Mouse (Mus musculus) kidney, postnatal 10 days (tissue): ENCODE measurements at regions not wholly inside any gene's neighbourhood (a gene's known extent, or its start where the extent isn't known, plus 50 kb on each side); places are given as distances from the start of the nearest gene placed in this dataset.

Source experiments
- DNase-seq: peaks from one replicate; pipeline ENCODE4 v3.0.0; 2021; ENCODE audit warnings: mixed read lengths

DNA sequence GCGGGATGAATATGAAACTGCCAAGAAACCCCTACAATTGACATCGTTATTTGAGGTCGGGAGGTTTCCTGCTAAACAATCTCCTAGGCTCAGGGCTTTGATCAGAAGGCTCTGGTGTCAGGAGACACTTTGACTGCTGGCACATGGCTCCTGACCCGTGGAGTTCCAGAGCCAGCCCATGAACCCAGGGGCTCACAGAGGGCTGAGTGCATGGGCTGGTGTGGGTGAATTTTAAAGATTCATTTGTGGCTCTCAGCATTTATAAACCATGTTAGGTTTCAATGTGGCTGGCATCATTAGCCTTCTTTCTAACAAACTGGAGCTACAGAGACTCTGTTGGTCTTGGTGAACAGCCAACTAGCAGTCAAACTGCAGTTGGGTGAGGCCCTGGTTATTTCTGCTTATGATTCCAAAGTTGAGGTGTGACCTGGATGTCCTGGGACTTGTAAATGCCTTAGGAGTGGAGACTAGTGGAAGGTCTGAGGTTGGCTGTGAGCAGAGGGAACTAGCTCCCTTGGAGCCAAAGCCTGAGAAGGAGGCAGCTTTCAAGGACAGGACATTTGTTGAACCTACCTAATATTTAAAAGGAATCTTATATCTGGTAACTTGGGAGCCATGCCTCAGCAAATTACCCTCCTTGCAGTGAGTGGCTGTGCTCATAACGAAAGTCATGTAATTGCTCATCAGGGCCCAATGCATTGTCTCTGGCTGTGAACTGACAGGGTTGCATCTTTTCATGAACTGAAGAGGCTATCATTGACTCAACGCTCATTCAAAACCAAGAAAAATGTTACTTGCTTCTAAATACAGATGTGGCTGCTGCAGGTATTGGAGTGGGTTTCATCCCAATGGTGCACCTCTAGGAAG is 108.0 kb upstream of the Mki67 start:
- DNase-seq = no peak

DNA sequence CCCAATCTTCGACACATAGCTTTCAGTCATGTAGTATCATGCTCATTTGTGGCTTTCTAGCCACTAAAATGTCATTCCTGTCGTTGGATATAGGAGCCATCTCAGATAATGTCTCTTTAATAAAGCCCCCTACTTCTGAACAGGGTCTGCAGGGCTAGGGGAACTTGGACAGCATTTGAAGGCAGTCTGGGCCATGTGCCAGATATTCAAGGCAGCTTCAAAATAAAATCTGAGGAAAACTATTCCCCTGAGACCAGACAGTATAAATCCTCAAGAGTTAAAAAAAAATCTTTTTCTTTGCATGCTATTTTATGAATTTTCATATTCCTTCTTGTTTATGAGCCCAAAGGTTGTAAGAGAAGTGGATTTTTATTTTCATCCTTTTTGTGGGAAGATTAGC is 113.1 kb upstream of the Mki67 start:
- no peak for DNase-seq

DNA sequence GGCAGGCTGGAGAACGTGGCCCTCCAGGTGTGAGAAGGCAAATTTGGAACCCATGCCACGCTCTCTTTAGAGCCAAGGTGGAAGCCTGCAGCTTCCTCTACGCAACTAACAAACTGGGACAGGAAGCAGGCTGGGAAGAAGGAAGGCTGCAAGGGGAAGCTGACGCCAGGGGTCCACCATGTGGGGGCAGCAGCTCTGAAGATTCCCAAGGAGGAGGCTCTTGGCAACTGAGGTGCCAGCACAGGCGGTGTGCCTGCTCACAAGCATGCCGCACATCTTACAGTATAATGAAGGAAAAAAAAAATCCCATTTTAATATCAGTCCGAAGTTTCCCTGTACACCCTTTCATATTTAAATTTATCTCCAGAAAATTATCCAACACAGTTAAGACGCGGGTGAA is 117.3 kb upstream of the Mki67 start:
- no peak for DNase-seq

DNA sequence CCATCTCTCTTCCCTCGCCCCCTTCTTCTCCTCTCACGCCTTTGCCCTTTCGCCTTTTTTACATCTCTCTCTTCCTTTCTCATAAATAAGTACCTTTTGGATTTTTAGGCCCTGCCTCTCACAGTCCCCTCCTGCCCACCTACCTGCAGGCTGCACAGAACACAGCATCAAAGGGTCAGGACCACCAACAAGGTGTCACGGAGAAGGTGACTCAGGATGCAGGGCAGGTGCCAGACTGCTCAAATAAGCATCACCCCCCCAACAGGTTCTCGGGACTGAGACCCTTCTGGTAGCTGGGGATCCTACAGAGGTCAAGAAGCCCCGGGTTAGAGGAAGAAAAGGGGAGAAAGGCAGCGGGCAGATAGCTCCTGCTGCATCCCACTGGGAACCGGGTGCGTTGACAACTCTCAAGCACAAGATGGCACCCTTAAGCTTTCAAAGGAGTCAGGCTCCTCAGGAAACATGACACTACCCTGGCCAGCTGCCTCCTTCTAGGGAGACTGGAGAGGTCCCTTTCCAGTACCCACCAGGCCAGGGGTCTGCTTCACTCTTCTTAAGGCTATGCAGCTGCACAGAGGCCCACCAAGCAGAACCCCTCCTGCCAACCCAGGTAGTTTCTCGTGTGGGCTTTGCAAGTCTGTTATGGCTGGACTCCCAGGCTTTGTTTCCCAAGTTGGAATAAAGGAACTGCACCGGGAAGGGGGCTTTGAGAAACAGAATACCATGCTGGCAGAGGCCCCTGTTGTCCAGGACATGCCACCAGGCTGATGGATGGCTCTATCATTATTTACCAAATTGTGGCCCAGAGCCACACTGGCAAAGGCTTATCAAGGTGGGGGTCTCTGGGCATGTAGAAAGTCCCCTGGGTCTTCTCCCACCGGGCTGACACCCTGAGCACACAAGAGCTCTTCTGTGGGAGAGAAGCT is 120.9 kb upstream of the Mki67 start:
- peak; percentile 89 for DNase-seq

DNA sequence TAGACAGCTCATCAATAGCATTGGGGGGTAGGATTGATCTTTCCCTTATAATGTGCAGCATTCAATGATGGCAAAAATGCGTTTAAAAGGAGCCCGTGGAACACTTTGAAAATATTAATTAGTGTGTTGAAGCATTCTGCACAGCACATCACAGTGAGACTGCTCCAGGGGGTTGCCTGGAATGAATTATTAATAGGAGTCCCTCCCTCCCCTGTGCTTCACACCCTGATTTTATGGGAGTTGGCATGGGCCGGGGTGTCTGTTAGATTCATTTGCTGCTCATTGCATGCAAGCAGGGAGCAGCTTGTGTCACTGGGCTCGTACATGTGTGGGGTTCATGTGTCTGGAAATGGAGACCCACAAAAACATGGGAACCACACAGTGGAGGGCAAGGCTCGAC is 127.9 kb upstream of the Mki67 start:
- no peak for DNase-seq

DNA sequence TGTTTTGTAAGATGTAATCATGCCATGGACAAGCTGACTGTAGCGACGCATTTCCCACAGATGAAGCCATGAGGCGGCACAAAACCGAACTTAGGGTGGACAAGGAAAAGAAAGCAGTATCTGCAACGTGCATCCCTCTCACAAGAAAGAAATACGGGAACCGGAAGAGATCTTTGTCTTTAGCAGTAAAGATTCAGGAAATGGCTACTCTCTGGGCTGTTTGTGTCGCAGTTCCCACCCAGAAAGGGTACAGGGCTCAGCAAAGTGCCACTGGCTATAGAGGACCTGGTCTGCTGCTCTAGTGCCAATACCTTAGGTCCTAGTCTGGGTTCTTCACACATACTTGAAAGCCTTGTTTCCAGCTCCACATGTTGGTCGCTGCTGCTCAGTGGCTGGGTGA is 131.1 kb upstream of the Mki67 start:
- DNase-seq = no peak

DNA sequence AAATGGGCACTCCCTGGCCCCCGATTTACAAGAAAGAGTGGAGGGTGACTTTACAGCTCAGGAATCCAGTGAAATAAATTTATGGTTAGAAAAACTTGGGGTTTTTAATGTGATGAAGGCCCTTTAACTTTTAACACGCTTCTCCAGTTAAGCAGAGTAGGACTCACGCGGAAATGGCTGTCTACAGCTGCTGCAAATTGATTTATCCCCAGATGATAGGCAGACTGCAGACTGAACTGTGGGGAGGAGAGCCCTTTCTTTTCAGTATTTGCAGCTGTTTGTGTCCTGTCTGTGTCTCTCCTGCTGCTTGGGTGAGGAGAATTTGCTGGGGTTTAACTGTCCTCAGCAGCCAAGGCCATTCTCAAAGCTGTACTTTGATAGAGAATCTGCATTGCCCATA is 132.0 kb upstream of the Mki67 start:
- peak; percentile 27 for DNase-seq

DNA sequence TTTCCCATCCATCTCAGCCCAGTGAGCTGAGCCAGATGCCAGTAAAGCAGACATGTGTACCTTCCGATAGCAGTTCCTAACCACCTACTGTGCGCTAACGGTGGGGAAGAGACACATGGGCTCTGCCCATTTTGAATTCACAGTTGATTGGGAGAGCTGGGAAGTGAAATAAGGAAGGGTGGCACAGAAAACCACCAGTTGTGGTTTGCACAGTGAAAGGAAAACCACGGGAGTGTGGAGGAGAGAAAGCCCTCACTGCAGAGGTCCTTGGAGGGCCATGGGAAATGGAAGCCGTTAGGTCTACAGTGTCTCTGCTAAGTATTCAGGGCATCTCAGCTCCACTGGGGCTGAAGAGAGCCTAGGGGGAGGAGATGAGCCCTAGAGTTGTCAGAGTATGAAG is 132.7 kb upstream of the Mki67 start:
- DNase-seq = no peak

DNA sequence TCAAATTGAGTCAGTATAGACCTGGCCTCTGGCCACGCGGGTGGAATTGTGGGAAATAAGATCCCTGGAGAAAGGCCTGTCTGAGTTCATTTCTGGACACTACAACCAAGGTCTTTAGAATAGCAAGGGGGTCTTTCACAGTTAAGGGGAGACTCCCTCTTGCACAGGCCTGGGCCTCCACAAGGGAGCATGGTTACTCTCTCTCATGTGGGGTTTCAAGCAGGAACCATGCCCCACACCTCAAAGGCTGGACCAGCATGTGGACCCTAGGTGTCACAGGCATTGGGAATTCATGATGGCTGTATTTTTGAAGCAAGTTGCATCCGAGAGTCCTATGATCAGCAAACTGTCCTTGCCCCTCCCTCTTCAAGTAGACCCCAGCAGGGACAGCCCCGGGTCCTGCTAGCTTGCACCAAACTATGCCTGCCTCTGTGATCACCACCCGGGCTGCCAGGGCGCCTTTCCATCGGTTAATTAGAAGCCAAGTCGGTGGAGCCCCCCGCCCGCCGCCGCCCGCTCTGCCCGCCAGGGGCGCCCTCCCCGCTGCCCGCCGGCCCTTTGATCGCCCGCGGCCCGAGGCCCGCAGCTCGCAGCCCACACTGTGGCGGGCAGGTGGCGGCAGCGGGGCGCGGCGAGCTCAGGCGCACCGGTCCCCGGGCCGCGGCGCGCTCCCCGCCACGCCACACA is 137.1 kb upstream of the Mki67 start:
- peak; percentile 68 for DNase-seq

DNA sequence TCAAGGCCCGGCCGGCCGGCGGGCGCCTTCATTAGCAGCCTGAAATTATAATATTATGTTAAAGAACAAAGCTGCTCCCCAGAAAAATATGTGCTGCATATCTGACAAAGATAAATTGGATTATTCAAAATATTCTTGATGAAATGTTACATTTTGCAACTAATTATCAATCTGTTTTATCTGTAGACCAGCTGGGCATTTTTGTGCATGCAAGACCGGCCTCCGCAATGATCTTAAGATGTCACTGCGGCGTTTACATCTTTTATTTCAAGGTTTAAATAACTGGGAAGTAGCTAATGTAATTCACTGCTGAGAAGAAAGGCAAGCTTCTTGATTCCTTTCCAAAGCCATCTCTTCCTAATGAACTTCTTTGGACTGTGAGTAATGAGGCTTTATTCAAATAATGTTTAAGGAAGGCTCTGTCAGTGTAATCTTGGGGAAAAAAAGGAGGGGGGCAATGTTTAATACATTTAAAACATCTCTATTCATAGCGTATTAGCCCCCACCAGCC is 137.7 kb upstream of the Mki67 start:
- no peak for DNase-seq

DNA sequence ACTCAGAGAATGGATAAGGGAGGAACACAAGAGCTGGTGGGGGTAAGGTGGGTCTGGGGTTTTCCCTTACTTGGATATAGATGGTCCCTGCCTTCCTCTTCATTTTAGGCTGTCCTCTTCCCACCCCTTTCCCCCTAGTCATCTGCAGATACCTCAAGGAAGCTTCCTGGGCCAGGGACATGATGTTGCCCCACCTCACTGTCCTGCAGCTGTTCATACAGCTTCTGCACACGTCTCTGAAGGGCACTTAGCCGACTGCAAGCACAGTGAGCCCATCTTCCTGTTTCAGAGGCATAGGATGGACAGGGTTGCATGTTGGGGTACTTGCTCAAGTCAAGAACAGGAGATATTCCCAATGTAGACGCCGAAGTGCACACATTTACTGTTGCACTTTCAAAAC is 144.1 kb upstream of the Mki67 start:
- DNase-seq = no peak

DNA sequence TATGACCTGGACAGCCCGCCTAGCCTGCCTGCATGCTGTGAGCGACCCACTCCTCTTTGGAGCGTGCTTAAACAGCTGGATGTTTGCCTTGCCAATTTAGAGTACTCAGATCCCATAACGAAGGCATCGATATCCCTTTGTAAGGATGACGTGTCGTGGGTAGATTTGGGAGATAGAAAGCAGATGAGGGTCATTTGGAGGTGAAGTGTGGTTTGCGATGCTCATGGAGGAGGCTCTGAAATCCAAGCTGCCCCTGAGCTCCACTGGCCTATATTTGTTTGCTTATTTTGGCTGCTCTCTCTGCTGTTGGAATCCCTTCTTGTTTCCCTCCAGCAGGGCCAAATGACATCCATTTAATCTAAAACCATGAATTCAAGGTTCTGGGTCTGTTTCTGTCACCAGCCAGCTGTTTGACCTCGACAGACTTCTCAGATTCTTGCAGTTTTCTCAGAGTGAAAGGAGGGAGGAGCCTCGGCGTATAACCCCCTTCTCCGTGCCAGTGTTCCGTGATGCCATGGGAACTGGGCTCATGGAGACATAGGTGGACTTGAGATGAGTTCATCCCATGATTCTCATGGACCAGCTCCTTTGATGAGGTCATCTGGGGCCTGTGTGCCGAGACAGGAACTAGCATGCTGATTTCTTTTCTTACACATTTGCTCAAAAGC is 144.7 kb upstream of the Mki67 start:
- peak; percentile 38 for DNase-seq

DNA sequence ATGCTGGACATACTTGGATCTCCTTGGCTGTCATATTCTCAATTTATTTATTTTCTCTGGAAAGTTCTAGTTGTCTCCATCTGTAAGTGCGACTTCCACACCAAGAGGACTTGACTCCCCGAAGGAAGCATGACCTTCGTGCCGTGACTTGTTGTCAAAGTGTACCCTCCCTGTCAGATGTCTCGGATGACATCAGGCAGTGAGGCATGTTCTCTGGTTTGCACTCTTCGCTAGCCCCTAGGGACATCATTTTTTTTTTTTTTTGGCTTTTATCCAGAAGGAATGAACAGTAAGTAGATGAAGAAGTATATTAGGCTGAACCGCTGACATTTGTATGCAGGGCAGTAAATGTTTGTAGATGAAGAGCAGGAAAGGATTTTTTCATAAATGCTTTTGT is 145.2 kb upstream of the Mki67 start:
- peak; percentile 64 for DNase-seq

DNA sequence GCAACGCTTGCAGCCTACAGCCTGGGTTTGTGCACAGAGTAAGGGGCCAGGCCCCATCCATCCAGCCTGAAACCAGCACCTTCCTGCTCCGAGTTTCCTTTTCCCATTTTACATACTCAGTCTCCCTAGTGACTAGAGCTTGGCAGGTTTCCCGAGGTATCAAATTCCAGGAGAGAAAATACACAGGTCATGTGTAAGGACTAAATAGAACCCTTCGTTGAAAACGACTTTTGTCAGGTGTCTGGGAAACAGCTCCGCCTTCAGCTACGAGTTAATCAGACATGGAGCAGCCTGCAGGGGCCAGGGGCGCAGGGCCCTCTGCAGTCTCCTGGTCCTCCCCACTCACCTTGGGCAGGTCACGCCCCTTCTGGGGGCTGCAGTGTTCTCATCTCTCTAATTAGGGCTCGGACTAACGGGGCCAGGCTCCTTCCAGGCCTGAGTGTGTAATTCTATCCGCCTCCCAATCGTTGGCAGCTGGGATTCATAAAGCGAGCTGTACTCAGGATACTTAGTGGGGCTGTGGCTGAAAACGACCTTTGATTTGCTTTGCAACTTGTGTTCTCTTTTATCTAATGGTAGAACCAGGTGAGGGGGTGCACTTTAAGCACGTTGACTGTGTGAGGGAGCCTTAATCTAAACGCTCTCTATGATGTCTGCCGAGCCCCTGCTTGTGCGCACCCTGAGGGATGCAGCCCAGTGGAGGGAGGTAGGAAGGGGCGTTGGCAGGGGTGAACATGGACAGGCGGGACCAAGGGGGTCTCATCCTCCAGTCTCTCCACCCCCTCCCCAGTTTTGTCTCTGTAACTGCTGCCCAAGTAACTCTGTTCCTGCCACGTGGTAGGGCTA is 147.6 kb upstream of the Mki67 start:
- peak; percentile 66 for DNase-seq

DNA sequence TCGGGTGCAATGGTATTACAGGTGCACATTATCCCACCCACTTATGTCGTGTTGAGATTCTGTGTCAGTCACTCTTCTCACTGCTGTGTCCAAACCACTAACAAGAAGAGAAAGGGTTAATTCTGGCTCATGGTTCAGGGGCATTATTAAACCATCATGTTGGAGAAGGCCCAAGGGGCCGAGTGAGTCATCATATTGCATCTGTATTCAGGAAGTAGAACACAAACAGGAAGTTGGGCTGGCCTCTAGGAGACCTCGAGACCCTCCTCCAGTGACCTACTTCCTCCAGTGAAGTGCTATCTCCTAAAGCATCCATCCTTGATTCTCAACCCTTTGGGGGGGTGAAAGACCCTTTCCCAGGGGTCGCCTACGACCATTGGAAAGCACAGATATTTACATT is 154.8 kb upstream of the Mki67 start:
- no peak for DNase-seq

DNA sequence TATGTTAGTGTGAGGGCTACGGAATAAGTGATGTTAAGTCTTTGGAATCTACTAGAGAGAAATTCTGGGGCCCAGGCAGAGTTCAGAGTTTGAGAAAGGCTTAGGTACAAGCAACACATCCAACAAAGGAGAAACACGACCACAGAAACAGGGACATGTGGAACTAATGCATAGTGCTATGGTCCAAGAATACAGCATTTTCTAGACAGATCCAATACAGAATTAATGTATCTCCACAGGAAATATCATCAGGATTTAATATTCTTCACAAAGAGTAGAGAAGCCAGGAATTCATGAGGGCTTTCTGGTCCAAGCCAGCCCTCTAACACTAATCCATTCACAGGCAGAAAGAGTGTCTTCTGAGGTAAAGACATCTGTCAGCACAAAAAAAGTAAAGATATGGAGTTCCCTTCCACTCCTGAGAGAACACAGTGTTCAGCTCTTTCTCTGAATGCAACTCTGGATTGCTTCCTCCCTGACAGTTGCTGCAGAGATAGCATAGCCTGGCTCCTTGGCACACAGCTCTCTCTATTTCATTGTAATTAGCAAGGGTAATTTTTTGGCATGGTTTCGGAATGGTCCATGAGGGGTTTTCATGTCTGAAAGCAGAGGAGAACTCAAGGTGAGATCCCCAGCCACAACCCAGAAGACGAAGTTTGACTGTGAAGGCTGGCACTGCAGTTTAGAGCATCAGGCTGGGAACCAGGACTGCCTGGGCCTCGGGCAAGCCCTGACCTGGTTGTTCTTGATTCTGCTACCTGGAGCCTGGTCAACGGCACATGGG is 161.1 kb upstream of the Mki67 start:
- no peak for DNase-seq

DNA sequence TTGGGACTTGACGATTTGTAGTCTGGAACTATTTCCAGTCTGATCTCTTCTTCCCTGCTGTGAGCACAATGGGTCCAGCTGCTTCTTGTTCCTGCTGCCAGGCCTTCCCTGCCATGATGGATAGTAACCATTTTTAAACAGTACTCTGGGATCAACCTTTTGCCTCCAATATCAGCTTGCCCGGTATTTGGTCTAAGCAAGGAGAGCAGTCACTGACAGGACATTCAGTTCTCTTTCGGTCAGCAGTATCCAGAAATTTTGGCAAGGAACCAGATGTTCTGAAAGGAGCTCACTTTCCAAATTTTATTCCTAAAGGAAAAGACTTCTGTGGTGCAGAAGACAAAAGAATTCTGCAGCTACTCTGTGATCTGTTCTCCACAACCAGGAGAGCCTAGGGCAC is 162.6 kb upstream of the Mki67 start:
- no peak for DNase-seq

DNA sequence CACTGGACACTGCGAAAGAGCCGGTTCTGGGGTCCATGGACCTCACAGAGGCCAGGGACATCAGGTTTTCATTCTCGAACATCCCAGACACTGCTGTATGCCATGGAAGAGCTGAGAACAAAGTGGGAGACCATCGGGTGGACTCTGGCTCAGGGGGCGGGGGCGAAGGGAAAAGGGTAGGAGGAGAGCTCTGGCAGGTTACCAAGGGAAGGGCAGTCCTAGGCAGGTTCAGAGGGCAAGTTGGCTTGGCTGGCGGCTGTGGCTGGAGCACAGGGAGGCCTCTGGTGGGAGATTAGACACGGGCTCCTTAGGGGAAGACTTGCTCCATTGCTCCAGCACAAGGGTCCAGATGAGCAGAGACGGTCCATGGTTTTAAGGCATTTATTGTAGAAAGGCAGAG is 164.3 kb upstream of the Mki67 start:
- DNase-seq = no peak

DNA sequence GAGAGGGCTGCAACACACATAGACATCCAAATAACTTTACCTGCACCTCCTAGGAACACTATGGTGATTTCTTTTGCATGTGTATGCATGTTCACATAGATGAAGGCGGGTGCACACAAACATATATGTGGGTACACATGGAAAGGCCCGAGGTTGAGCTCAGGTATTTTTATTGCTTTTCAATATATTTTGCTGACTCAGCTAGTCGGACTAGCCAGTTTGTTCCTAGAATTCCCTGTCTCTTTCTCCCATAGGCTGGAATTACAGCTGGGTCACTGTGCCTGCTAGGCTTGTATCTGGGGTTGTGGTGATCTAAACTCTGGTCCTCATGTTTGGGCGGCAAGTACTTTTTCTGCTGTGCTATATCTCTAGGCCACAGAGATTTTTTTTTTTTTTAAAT is 166.1 kb upstream of the Mki67 start:
- no peak for DNase-seq

DNA sequence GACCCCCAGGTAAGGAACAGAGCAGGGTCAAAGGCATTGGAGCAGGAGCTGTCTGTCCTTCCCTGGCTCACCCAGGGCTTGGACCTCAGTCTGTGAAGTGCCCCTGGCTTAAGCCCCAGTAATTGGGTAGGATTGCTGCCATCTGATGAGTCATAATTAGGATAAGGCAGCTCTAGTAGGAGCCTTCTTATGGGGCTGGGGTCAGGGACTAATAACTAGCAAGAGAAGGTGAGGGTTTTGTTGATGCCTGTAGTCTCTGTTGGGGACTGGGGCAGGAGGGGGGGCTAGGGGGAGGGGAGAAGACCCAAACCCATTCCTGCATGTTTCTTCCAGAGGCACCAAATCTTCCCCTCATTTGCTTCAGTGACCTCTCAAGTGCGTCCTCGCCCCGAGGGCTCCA is 172.4 kb upstream of the Mki67 start:
- no peak for DNase-seq
